Mouse (Mus musculus) cerebellum, adult 9-10 months (tissue): ENCODE measurements at regions not wholly inside any gene's neighbourhood (a gene's known extent, or its start where the extent isn't known, plus 50 kb on each side); places are given as distances from the start of the nearest gene placed in this dataset.

Source experiments
- DNase-seq: peaks from one replicate; pipeline ENCODE4 v3.0.0; 2022

- DNase-seq = no peak
Observed at GRCm38 (mm10) chr5:12233377-12234096, 149.6 kb upstream of the Sema3d start.

- no peak for DNase-seq
Observed at GRCm38 (mm10) chr5:12243179-12243805, 139.9 kb upstream of the Sema3d start.

- no peak for DNase-seq
Observed at GRCm38 (mm10) chr5:12293685-12294084, 89.5 kb upstream of the Sema3d start.

GRCm38 (mm10) chr5:12297331-12297730, 85.9 kb upstream of the Sema3d start:
- DNase-seq = no peak

- peak; percentile 4 for DNase-seq
Observed at GRCm38 (mm10) chr5:12301833-12302808, 81.1 kb upstream of the Sema3d start.

GRCm38 (mm10) chr5:12309408-12309807, 73.8 kb upstream of the Sema3d start:
- DNase-seq = no peak

GRCm38 (mm10) chr5:12332648-12333305, 50.4 kb upstream of the Sema3d start:
- DNase-seq = no peak
